In the genomic region with DNA sequence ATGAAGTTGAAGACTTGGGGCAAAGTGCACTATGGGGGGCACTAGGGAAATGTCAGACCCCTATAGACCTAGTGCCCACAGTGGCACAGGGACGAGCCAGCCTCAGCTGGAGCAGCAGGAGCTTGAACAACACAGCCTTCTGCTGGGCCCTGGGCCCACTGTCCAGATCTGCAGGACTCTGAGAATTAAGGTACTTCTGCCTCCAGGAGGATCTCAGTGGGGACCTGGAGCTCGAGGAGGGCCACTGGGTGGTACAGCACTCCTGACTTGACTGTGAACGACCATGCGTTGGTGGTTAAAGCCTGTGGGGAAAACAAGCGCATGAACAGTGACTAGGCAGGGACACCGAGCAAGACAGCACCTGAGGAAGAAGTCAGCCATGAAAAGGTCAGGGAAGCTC, we compare ENCODE assay signal across 11 mouse cellular contexts. TPM values are rescaled to one million over a fixed set of nuclear protein-coding genes. Genes with fewer than 3 reads are reported as not detected.
DNase-seq lines count a peak whose midpoint lies in the region; ATAC-seq and TF ChIP-seq lines count a peak whose summit lies in the region.
"Had no signal": no experiment of that assay in that cellular context is flagged by ENCODE, and none has a peak within 500 bp of the region (broad histone marks: within the 10 kb centered on the region; RNA-seq: fewer than 3 reads in every experiment).

No protein-coding gene starts in this region.

- no peak overlapping the region for H3K9ac ChIP-seq in liver, adult 2 months (ENCODE audit: low read depth, low read length)
- H3K9ac ChIP-seq in liver, embryonic 11.5 days (ENCODE audit: low read depth, low read length), result no peak overlapping the region
- H3K9ac ChIP-seq in heart, embryonic 16.5 days (ENCODE audit: low read length), result no peak overlapping the region
- no peak overlapping the region for H3K9ac ChIP-seq in limb, embryonic 15.5 days

- H3K27ac ChIP-seq in heart, embryonic 10.5 days, result peak overlapping the region; percentile 72
- peak overlapping the region; percentile 32 for H3K27ac ChIP-seq in liver, adult 2 months (replicated peaks; ENCODE audit: insufficient read depth, low read depth, low read length)
- H3K27ac ChIP-seq in liver, embryonic 11.5 days (ENCODE audit: low read depth, low read length), result no peak overlapping the region
- peak overlapping the region; percentile 80 for H3K27ac ChIP-seq in heart, embryonic 16.5 days (ENCODE audit: low read length)
- H3K27ac ChIP-seq in limb, embryonic 15.5 days, result peak overlapping the region; percentile 51

- no peak for ATAC-seq in liver, embryonic 11.5 days (replicated peaks; ENCODE audit: low FRiP score)
- ATAC-seq in heart, embryonic 16.5 days (replicated peaks; ENCODE audit: extremely low read depth, insufficient read depth, low FRiP score), result no peak
- no peak for ATAC-seq in limb, embryonic 15.5 days (ENCODE audit: insufficient number of reproducible peaks, low FRiP score, low TSS enrichment, low read depth)

- H3K79me2 ChIP-seq in liver, adult 2 months (ENCODE audit: control insufficient read depth, insufficient read depth, low read length), result no peaks in the 10 kb centered on the region

- TF ChIP-seq POLR2A in liver, adult 2 months (IDR thresholded peaks at IDR 0.05; ENCODE audit: extremely low read depth, insufficient read depth, low read length), result no peak

- H3K4me3 ChIP-seq in heart, embryonic 10.5 days, result no peak overlapping the region
- H3K4me3 ChIP-seq in liver, adult 2 months (ENCODE audit: insufficient read depth, low read depth, low read length), result no peak overlapping the region
- no peak overlapping the region for H3K4me3 ChIP-seq in liver, embryonic 11.5 days (ENCODE audit: low read depth, low read length)
- H3K4me3 ChIP-seq in heart, embryonic 16.5 days (ENCODE audit: low read length), result no peak overlapping the region
- no peak overlapping the region for H3K4me3 ChIP-seq in limb, embryonic 15.5 days

- DNase-seq in heart, embryonic 10.5 days (ENCODE audit: low spot score), result no peak
- DNase-seq in heart, adult 8-10 months (ENCODE audit: low spot score), result no peak
- no peak for DNase-seq in liver, adult 2 months (ENCODE audit: extremely low read depth, low read depth, low spot score)
- DNase-seq in liver, embryonic 11.5 days (ENCODE audit: low spot score), result no peak
- no peak for DNase-seq in testis, postnatal 14 days (ENCODE audit: low spot score)
- no peak for DNase-seq in gastrocnemius, postnatal 14 days
- DNase-seq: thymus, postnatal 25 days had no signal

- no peak for TF ChIP-seq CTCF in liver, adult 2 months (IDR thresholded peaks at IDR 0.05; ENCODE audit: low read depth, low read length)

- peaks cover 24% of the 10 kb centered on the region; the same call in 1 of the 2 replicates for H3K4me1 ChIP-seq in heart, embryonic 10.5 days
- peaks cover 2% of the 10 kb centered on the region; the same call in 1 of the 2 replicates for H3K4me1 ChIP-seq in liver, adult 2 months (ENCODE audit: control insufficient read depth, insufficient read depth, low read length)
- no peaks in the 10 kb centered on the region for H3K4me1 ChIP-seq in liver, embryonic 11.5 days (replicated peaks; ENCODE audit: control insufficient read depth, insufficient read depth, low read length)
- peaks cover 3% of the 10 kb centered on the region; the same call in 1 of the 2 replicates for H3K4me1 ChIP-seq in heart, embryonic 16.5 days (ENCODE audit: control insufficient read depth, insufficient read depth, low read length)
- no peaks in the 10 kb centered on the region; the same call in 1 of the 2 replicates for H3K4me1 ChIP-seq in limb, embryonic 15.5 days

- no peak overlapping the region for H3K4me2 ChIP-seq in liver, embryonic 11.5 days
- H3K4me2 ChIP-seq in heart, embryonic 16.5 days (ENCODE audit: low read depth, low read length), result no peak overlapping the region
- H3K4me2 ChIP-seq in limb, embryonic 15.5 days, result no peak overlapping the region

- intact Hi-C loops in gastrocnemius, postnatal 14 days (cut with DNase I; ENCODE audit: low total_unique reads), result loop anchor here (2.0 kb wide), 1 partner anchor 51 kb away; no protein-coding TSS in a partner anchor

- H3K9me3 ChIP-seq in heart, embryonic 10.5 days, result no peaks in the 10 kb centered on the region
- H3K9me3 ChIP-seq in liver, embryonic 11.5 days (ENCODE audit: control insufficient read depth, low read length), result no peaks in the 10 kb centered on the region
- H3K9me3 ChIP-seq in heart, embryonic 16.5 days (replicated peaks; ENCODE audit: control insufficient read depth, low read length), result no peaks in the 10 kb centered on the region
- H3K9me3 ChIP-seq in limb, embryonic 15.5 days, result no peaks in the 10 kb centered on the region

- WGBS in heart, embryonic 10.5 days, result 86% methylated on average over 6 of the region's 6 CpGs
- WGBS in liver, adult 2 months, result 90% methylated on average over 6 of the region's 6 CpGs
- WGBS in liver, embryonic 11.5 days, result 81% methylated on average over 6 of the region's 6 CpGs
- WGBS in heart, embryonic 16.5 days, result 87% methylated on average over 6 of the region's 6 CpGs
- WGBS in limb, embryonic 15.5 days, result 88% methylated on average over 6 of the region's 6 CpGs

- no peaks in the 10 kb centered on the region for H3K27me3 ChIP-seq in heart, embryonic 10.5 days (ENCODE audit: insufficient read depth, poor library complexity, severe bottlenecking)
- no peaks in the 10 kb centered on the region for H3K27me3 ChIP-seq in liver, adult 2 months (ENCODE audit: control insufficient read depth, insufficient read depth, low read length)
- no peaks in the 10 kb centered on the region for H3K27me3 ChIP-seq in liver, embryonic 11.5 days (replicated peaks; ENCODE audit: control insufficient read depth, insufficient read depth, low read length)
- no peaks in the 10 kb centered on the region for H3K27me3 ChIP-seq in heart, embryonic 16.5 days (ENCODE audit: control insufficient read depth, insufficient read depth, low read length)
- H3K27me3 ChIP-seq in limb, embryonic 15.5 days, result no peaks in the 10 kb centered on the region

- peaks cover 98% of the 10 kb centered on the region for H3K36me3 ChIP-seq in heart, embryonic 10.5 days
- H3K36me3 ChIP-seq in liver, adult 2 months (ENCODE audit: control insufficient read depth, insufficient read depth, low read length), result no peaks in the 10 kb centered on the region
- H3K36me3 ChIP-seq in liver, embryonic 11.5 days (ENCODE audit: control insufficient read depth, insufficient read depth, low read length), result peaks cover 25% of the 10 kb centered on the region
- peaks cover 47% of the 10 kb centered on the region for H3K36me3 ChIP-seq in heart, embryonic 16.5 days (ENCODE audit: control insufficient read depth, insufficient read depth)
- H3K36me3 ChIP-seq in limb, embryonic 15.5 days, result peaks cover 96% of the 10 kb centered on the region

RNA-seq across cellular contexts. Expression of a gene that starts 22.4 kb away (rescaled TPM):
- polyA plus RNA-seq in heart, embryonic 10.5 days (2016; fragmentation: Nextera tagmentation; extraction: Ambion mirVana), result 0.19 and 0.37 TPM in 2 replicates
- under 1 TPM in 1 of 4 experiments, not detected in 3; 0.56 TPM for total RNA-seq in heart, adult 8-10 months (2022)
- under 0.01 TPM in 1 of 2 replicates, not detected in the other for total RNA-seq in liver, adult 2 months (2014; rRNA removed)
- polyA plus RNA-seq in liver, adult 2 months (2012; rRNA removed), result 0.02 TPM in 1 of 2 replicates, not detected in the other
- 0.08 and 0.09 TPM in 2 replicates for polyA plus RNA-seq in liver, embryonic 11.5 days (2014; fragmentation: Nextera tagmentation; extraction: Ambion mirVana)
- 0.13 and 0.16 TPM in 2 replicates for polyA plus RNA-seq in heart, embryonic 16.5 days (2015; fragmentation: Nextera tagmentation; extraction: Ambion mirVana)
- polyA plus RNA-seq in limb, embryonic 15.5 days (2015; fragmentation: Nextera tagmentation; extraction: Ambion mirVana), result 0.10 and 0.18 TPM in 2 replicates
- total RNA-seq in gastrocnemius, postnatal 14 days (2021), result not detected
- total RNA-seq: neutrophil, adult 5-6 weeks had no signal
- polyA plus RNA-seq: small intestine, adult 2 months had no signal

RNA-seq across cellular contexts. Expression of a gene that starts 23.2 kb away (rescaled TPM):
- polyA plus RNA-seq in heart, embryonic 10.5 days (2016; fragmentation: Nextera tagmentation; extraction: Ambion mirVana), result 40.0 and 54.7 TPM in 2 replicates
- 10 to 100 TPM; 16.4 to 22.6 (median 20.3) TPM for total RNA-seq in heart, adult 8-10 months (2022)
- total RNA-seq in liver, adult 2 months (2014; rRNA removed), result 7.9 and 8.6 TPM in 2 replicates
- polyA plus RNA-seq in liver, adult 2 months (2012; rRNA removed), result 15.8 and 27.9 TPM in 2 replicates
- polyA plus RNA-seq in liver, embryonic 11.5 days (2014; fragmentation: Nextera tagmentation; extraction: Ambion mirVana), result 27.7 and 30.5 TPM in 2 replicates
- 36.0 and 46.6 TPM in 2 replicates for polyA plus RNA-seq in heart, embryonic 16.5 days (2015; fragmentation: Nextera tagmentation; extraction: Ambion mirVana)
- polyA plus RNA-seq in limb, embryonic 15.5 days (2015; fragmentation: Nextera tagmentation; extraction: Ambion mirVana), result 52.5 and 53.8 TPM in 2 replicates
- total RNA-seq in gastrocnemius, postnatal 14 days (2021), result 10 to 100 TPM; 18.4 to 20.8 TPM

RNA-seq across cellular contexts. Expression of a gene that starts 52.2 kb away (rescaled TPM):
- polyA plus RNA-seq in heart, embryonic 10.5 days (2016; fragmentation: Nextera tagmentation; extraction: Ambion mirVana), result 14.3 and 17.5 TPM in 2 replicates
- total RNA-seq in heart, adult 8-10 months (2022), result 10 to 100 TPM; 13.2 to 17.9 (median 15.8) TPM
- total RNA-seq in liver, adult 2 months (2014; rRNA removed), result 1.3 and 2.5 TPM in 2 replicates
- polyA plus RNA-seq in liver, adult 2 months (2012; rRNA removed), result 1.7 and 2.2 TPM in 2 replicates
- 12.8 and 13.3 TPM in 2 replicates for polyA plus RNA-seq in liver, embryonic 11.5 days (2014; fragmentation: Nextera tagmentation; extraction: Ambion mirVana)
- polyA plus RNA-seq in heart, embryonic 16.5 days (2015; fragmentation: Nextera tagmentation; extraction: Ambion mirVana), result 13.0 and 16.6 TPM in 2 replicates
- polyA plus RNA-seq in limb, embryonic 15.5 days (2015; fragmentation: Nextera tagmentation; extraction: Ambion mirVana), result 25.0 and 26.9 TPM in 2 replicates
- total RNA-seq in gastrocnemius, postnatal 14 days (2021), result 10 to 100 TPM; 13.3 to 13.6 TPM
